In the genomic region with DNA sequence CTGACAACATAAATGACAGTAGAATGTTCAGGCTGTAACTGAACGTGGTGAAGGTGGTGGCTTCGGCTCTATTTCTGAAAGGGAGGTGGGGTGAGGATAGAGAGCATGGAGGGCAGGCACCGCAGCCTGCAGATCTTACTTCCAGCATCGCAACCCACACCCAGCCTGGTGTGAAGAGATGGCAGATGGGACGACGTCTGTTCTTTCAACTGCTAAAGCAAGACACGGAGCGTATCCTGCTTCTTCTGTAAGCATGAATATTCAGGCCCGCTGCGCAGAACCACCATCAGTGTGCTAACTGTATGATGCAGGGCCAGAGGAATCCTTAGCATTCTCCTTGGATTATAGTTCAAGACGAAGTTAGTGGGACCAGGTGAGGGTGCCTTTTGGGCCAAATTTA, we compare ENCODE assay signal across 10 mouse cellular contexts.
A peak's percentile ranks its signal among the peaks of the same experiment; 100 is the strongest.
DNase-seq lines count a peak whose midpoint lies in the region; ATAC-seq lines count a peak whose summit lies in the region.
"Had no signal": no experiment of that assay in that cellular context is flagged by ENCODE, and none has a peak within 500 bp of the region (broad histone marks: within the 10 kb centered on the region; RNA-seq: fewer than 3 reads in every experiment).

No protein-coding gene starts in this region.

- H3K4me1 ChIP-seq in forebrain, embryonic 12.5 days = peaks cover 28% of the 10 kb centered on the region
- peaks cover 12% of the 10 kb centered on the region; the same call in 1 of the 2 replicates for H3K4me1 ChIP-seq in forebrain, embryonic 11.5 days (replicated peaks; ENCODE audit: control insufficient read depth, insufficient read depth, low read length)
- no peaks in the 10 kb centered on the region for H3K4me1 ChIP-seq in liver, embryonic 11.5 days (replicated peaks; ENCODE audit: control insufficient read depth, insufficient read depth, low read length)

- H3K9ac ChIP-seq in forebrain, embryonic 12.5 days = no peak overlapping the region
- no peak overlapping the region for H3K9ac ChIP-seq in forebrain, embryonic 11.5 days (ENCODE audit: low read length)
- no peak overlapping the region for H3K9ac ChIP-seq in liver, embryonic 11.5 days (ENCODE audit: low read depth, low read length)

- no peak overlapping the region for H3K4me2 ChIP-seq in forebrain, embryonic 12.5 days
- no peak overlapping the region for H3K4me2 ChIP-seq in forebrain, embryonic 11.5 days (ENCODE audit: low read depth, low read length, severe bottlenecking)
- H3K4me2 ChIP-seq in liver, embryonic 11.5 days = no peak overlapping the region

- WGBS in forebrain, embryonic 12.5 days = 78% methylated on average over 11 of the region's 11 CpGs
- 78% methylated on average over 11 of the region's 11 CpGs for WGBS in forebrain, embryonic 11.5 days
- WGBS in liver, embryonic 11.5 days = 81% methylated on average over 11 of the region's 11 CpGs

- H3K4me3 ChIP-seq in forebrain, embryonic 12.5 days (replicated peaks) = no peak overlapping the region
- no peak overlapping the region for H3K4me3 ChIP-seq in forebrain, embryonic 11.5 days (ENCODE audit: low read depth, low read length)
- no peak overlapping the region for H3K4me3 ChIP-seq in liver, embryonic 11.5 days (ENCODE audit: low read depth, low read length)

- intact Hi-C loops in left cerebral cortex, postnatal 4 days (cut with DNase I) = no loop called here

- no peaks in the 10 kb centered on the region for H3K27me3 ChIP-seq in forebrain, embryonic 12.5 days
- H3K27me3 ChIP-seq in forebrain, embryonic 11.5 days (ENCODE audit: control insufficient read depth, insufficient read depth, low read length) = no peaks in the 10 kb centered on the region
- H3K27me3 ChIP-seq in liver, embryonic 11.5 days (replicated peaks; ENCODE audit: control insufficient read depth, insufficient read depth, low read length) = no peaks in the 10 kb centered on the region

- H3K27ac ChIP-seq in forebrain, embryonic 12.5 days = peak overlapping the region; percentile 16; the same call in 1 of the 2 replicates
- H3K27ac ChIP-seq in forebrain, embryonic 11.5 days (ENCODE audit: low read depth, low read length) = no peak overlapping the region
- H3K27ac ChIP-seq in liver, embryonic 11.5 days (ENCODE audit: low read depth, low read length) = no peak overlapping the region

- no peaks in the 10 kb centered on the region for H3K36me3 ChIP-seq in forebrain, embryonic 12.5 days (replicated peaks)
- H3K36me3 ChIP-seq in forebrain, embryonic 11.5 days (ENCODE audit: control insufficient read depth, insufficient read depth, low read length) = no peaks in the 10 kb centered on the region
- H3K36me3 ChIP-seq in liver, embryonic 11.5 days (ENCODE audit: control insufficient read depth, insufficient read depth, low read length) = no peaks in the 10 kb centered on the region

- ATAC-seq in forebrain, embryonic 12.5 days (ENCODE audit: low FRiP score) = no peak
- ATAC-seq in forebrain, embryonic 11.5 days (replicated peaks; ENCODE audit: low FRiP score) = no peak
- no peak for ATAC-seq in liver, embryonic 11.5 days (replicated peaks; ENCODE audit: low FRiP score)
- ATAC-seq: intestine, postnatal 0 days had no signal

- no peaks in the 10 kb centered on the region for H3K9me3 ChIP-seq in forebrain, embryonic 12.5 days
- H3K9me3 ChIP-seq in forebrain, embryonic 11.5 days (ENCODE audit: control insufficient read depth, low read length) = no peaks in the 10 kb centered on the region
- no peaks in the 10 kb centered on the region for H3K9me3 ChIP-seq in liver, embryonic 11.5 days (ENCODE audit: control insufficient read depth, low read length)

- DNase-seq in forebrain, embryonic 11.5 days (ENCODE audit: low spot score) = no peak
- DNase-seq in cerebellum, postnatal 25 days = peak; percentile 51 to 75
- peak; percentile 89 to 92 for DNase-seq in layer of hippocampus, adult 8-10 months (ENCODE audit: low spot score in 2 of 2)
- DNase-seq in left cerebral cortex, postnatal 4 days = peak; percentile 43
- DNase-seq in liver, embryonic 11.5 days (ENCODE audit: low spot score) = no peak
- DNase-seq in kidney, adult 9 months = no peak
- no peak for DNase-seq in T-cell, adult 2 months (ENCODE audit: low spot score)
- DNase-seq: thymus, postnatal 14 days had no signal

Comparison
In these comparisons a context has a peak if more than half of its experiments do, and no peak if none do; other contexts are left out.
1. DNase-seq: peak in cerebellum, postnatal 25 days (2 of 2), layer of hippocampus, adult 8-10 months (2 of 2) and left cerebral cortex, postnatal 4 days (single experiment); none in forebrain, embryonic 11.5 days (single experiment), liver, embryonic 11.5 days (single experiment), kidney, adult 9 months (single experiment) and T-cell, adult 2 months (single experiment).